Mouse (Mus musculus) stomach, embryonic 14.5 days (tissue): ENCODE results near the gene Gm8374. TPM values are rescaled to one million over a fixed set of nuclear protein-coding genes. Genes with fewer than 3 reads are reported as not detected.
"Not testable (repeated sequence)": the region's sequence is repeated elsewhere in the genome, so short reads cannot be mapped to it uniquely, and the experiment has no call there.

ENCODE experiments used
- ATAC-seq: fragments of 200-750 bp; cut with Nextera tagmentation; 2 replicates; pipeline ENCODE4 v1.8.0; 2017; ENCODE audit warnings: low read depth, moderate TSS enrichment; ENCODE audit not compliant: insufficient number of reproducible peaks, insufficient read depth, low FRiP score
- H3K27ac ChIP-seq: fragments of 300-500 bp; sonication (generic); 2 replicates; pipeline ENCODE4 v1.5.1; 2014; ENCODE audit warnings: mild to moderate bottlenecking, low read length, moderate library complexity, mixed read lengths
- H3K27me3 ChIP-seq: fragments of 300-500 bp; sonication (generic); 2 replicates; pipeline ENCODE4 v1.6.1; 2014; ENCODE audit warnings: low read length, control low read depth, mixed read lengths; ENCODE audit not compliant: control insufficient read depth, insufficient read depth
- H3K36me3 ChIP-seq: fragments of 300-500 bp; sonication (generic); 2 replicates; pipeline ENCODE4 v1.6.1; 2014; ENCODE audit warnings: mild to moderate bottlenecking, control low read depth, low read length, moderate library complexity, mixed read lengths; ENCODE audit not compliant: control insufficient read depth, insufficient read depth
- H3K4me1 ChIP-seq: fragments of 300-500 bp; sonication (generic); 2 replicates; pipeline ENCODE4 v1.6.1; 2014; ENCODE audit warnings: low read length, control low read depth, mixed read lengths; ENCODE audit not compliant: control insufficient read depth, insufficient read depth
- H3K4me2 ChIP-seq: fragments of 300-500 bp; sonication (generic); replicated peaks from 2 replicates; pipeline ENCODE4 v1.6.1; 2014; ENCODE audit warnings: low read depth, low read length, control low read depth
- H3K4me3 ChIP-seq: fragments of 300-500 bp; sonication (generic); 2 replicates; pipeline ENCODE4 v1.5.1; 2014; ENCODE audit warnings: low read depth, low read length, control low read depth
- H3K9ac ChIP-seq: fragments of 300-500 bp; sonication (generic); replicated peaks from 2 replicates; pipeline ENCODE4 v1.6.1; 2014; ENCODE audit warnings: low read depth, mild to moderate bottlenecking, control low read depth, low read length, moderate library complexity, mixed read lengths
- H3K9me3 ChIP-seq: fragments of 300-500 bp; sonication (generic); 2 replicates; pipeline ENCODE4 v1.6.1; 2016; ENCODE audit warnings: low read depth, low read length, control low read depth; ENCODE audit not compliant: control insufficient read depth
- WGBS: fragments of 180-500 bp; shearing (Covaris S2); extraction: QIAGEN DNeasy Blood & Tissue Kit; methylation state at CpG from one replicate; pipeline ENCODE4 v1.1.7; 2014; 5-methylcytosine and 5-hydroxymethylcytosine counted together
- polyA plus RNA-seq: library from polyadenylated mRNA; unstranded; fragments of >200 nt; fragmentation: Nextera tagmentation; extraction: Ambion mirVana; gene quantifications from 2 replicates; pipeline ENCODE4 v1.2.1, GENCODE M21; 2014

Gm8374 gene
- polyA plus RNA-seq: not detected in 2 replicates

- H3K9me3 ChIP-seq, H3K4me1 ChIP-seq, H3K36me3 ChIP-seq, H3K4me2 ChIP-seq, H3K27ac ChIP-seq, H3K27me3 ChIP-seq, H3K9ac ChIP-seq, ATAC-seq, H3K4me3 ChIP-seq: not testable (repeated sequence)
- WGBS: 75% methylated on average over 3 of the region's 3 CpGs
Measured at GRCm38 (mm10) chr14:7365034-7365433, at the start of gene Gm8374. Gene Gm8374 (minus strand): TSS chr14:7365134.

GRCm38 (mm10) chr14:7332295-7332694 is 32.6 kb downstream of the Gm8374 start, which contains the start of gene Gm5797:
Gene Gm5797 (minus strand): TSS chr14:7332395.
- H3K27me3 ChIP-seq, H3K27ac ChIP-seq, H3K36me3 ChIP-seq, H3K4me3 ChIP-seq, H3K4me1 ChIP-seq, H3K4me2 ChIP-seq, ATAC-seq, H3K9me3 ChIP-seq, H3K9ac ChIP-seq: not testable (repeated sequence)
- WGBS: no CpG with 5 or more reads among the region's 1 CpGs

GRCm38 (mm10) chr14:7315093-7315492 is 49.8 kb downstream of the Gm8374 start:
- ATAC-seq, H3K4me1 ChIP-seq, H3K9ac ChIP-seq, H3K27me3 ChIP-seq, H3K9me3 ChIP-seq, H3K27ac ChIP-seq, H3K36me3 ChIP-seq: not testable (repeated sequence)
- 1% methylated on average over 15 of the region's 19 CpGs for WGBS
- H3K4me3 ChIP-seq: peak overlapping the region; percentile 38
- peak overlapping the region; percentile 61 for H3K4me2 ChIP-seq

GRCm38 (mm10) chr14:7314661-7315060 is 50.3 kb downstream of the Gm8374 start, which contains the start of gene Gm3739:
Gene Gm3739 (minus strand): TSS chr14:7315049.
- peak within 1 kb of the TSS; percentile 61 for H3K4me2 ChIP-seq
- H3K9me3 ChIP-seq, H3K9ac ChIP-seq, ATAC-seq, H3K36me3 ChIP-seq, H3K27ac ChIP-seq, H3K4me1 ChIP-seq, H3K27me3 ChIP-seq: not testable (repeated sequence)
- under 1% methylated on average over 15 of the region's 35 CpGs for WGBS
- peak within 1 kb of the TSS; percentile 38 for H3K4me3 ChIP-seq

Other genes starting within 250 kb of the Gm8374 start
- gene Gm6676, start 239.7 kb downstream of the Gm8374 start, polyA plus RNA-seq: not detected in 2 replicates
- 6.6 and 7.4 TPM in 2 replicates for gene Gm3512, start 190.6 kb downstream of the Gm8374 start, polyA plus RNA-seq
- not detected in 2 replicates for gene Gm16434, start 170.6 kb downstream of the Gm8374 start, polyA plus RNA-seq
- not detected in 2 replicates for gene Gm3727, start 100.4 kb downstream of the Gm8374 start, polyA plus RNA-seq
- 1.3 and 1.5 TPM in 2 replicates for gene Gm3739, start 50.1 kb downstream of the Gm8374 start, polyA plus RNA-seq
- gene Gm5797, start 32.7 kb downstream of the Gm8374 start, polyA plus RNA-seq: not detected in 2 replicates
- gene Gm3755, start 85.8 kb upstream of the Gm8374 start, polyA plus RNA-seq: not detected in 2 replicates
- gene Gm3752, start 118.6 kb upstream of the Gm8374 start, polyA plus RNA-seq: 0.87 and 1.3 TPM in 2 replicates
- gene Gm3558, start 203.4 kb upstream of the Gm8374 start, polyA plus RNA-seq: 0.59 and 1.2 TPM in 2 replicates
- not detected in 2 replicates for gene Gm10338, start 230.5 kb upstream of the Gm8374 start, polyA plus RNA-seq